Mouse (Mus musculus) ovary, adult 18-20 months (tissue): ENCODE measurements at regions not wholly inside any gene's neighbourhood (a gene's known extent, or its start where the extent isn't known, plus 50 kb on each side); places are given as distances from the start of the nearest gene placed in this dataset.

ENCODE experiments used
- DNase-seq: peaks from one replicate; pipeline ENCODE4 v3.0.0; 2022; ENCODE audit warnings: low spot score, mixed read lengths

DNA sequence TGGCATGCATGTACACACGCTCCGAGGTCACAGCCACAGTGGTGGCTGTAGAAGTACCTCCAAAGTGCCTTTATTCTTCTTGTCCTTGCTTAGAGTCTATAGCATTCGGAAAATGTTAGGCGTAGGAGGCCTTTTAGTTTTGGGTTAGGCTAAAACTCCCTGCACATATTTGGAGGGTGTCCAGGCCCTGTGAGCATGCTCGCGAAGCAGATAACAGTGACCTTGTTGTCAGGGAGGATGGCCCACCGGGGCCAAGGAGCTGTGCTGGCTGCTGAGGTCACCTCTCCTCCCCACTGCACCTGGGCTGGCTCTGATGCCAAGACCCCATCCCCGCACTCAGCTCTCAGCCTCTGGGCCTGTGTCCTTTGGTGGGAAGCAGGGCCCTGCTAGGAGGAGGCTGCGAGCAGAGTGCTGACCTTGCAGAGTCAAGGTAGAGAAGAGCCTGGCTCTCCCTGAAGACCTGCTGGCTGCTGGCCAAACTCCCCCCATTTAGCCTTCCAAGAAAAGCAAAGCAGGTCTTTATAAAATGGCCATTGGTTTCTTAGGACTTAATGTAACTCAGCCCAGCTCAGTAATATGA lies 186.9 kb downstream of the Tdh start:
- DNase-seq = peak; percentile 81
